Mouse (Mus musculus): ENCODE measurements around the gene Zfp704.

Zfp704 gene

DNA sequence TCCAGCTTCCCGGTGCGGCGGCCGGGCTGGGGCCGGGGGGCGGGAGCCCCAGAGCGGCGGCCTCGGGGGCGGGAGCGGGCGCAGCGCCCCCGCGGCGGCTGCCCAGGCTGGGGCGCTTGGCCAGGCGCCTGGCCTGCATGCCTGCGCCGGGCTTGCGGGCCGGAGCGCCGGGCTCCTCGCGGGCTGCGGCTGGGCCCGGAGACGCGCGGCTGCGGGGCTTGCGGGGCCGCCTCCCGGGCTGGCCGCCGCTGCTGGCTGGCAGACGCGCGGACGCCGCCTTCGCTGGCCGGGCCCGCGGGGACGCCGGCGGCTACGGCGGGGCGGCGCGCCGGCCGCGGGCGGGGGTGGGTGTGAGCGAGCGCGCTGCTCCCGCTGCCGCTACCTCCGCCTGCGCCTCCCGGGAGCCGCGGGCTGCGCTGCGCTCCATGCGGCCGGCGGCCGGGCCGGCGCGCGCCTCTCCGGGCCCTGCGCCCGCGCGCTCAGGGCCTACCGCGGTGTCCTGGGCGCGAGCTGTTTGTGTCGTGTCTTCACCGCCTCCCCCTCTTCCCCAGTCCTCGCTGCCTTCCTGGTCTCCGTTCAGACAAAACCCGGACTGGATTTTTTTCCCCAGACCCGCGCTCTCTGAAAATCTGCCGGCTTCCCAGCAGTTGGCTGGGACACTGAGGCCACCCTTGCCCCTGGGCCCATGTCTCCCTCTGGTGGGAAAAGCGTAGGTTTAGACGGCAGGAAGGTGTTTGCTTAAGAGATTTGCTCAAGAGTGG, at the start of gene Zfp704:
TSS of gene Zfp704 (minus strand) at position 505 of the 761 bp plus-strand sequence.
- DNase-seq (ENCODE audit: low spot score in 2 of 2): peak; percentile 92 to 93

- no peak for DNase-seq (ENCODE audit: low spot score in 2 of 2)
Measured at GRCm38 (mm10) chr3:9633036-9634005, 23.4 kb upstream of the Zfp704 start.

DNA sequence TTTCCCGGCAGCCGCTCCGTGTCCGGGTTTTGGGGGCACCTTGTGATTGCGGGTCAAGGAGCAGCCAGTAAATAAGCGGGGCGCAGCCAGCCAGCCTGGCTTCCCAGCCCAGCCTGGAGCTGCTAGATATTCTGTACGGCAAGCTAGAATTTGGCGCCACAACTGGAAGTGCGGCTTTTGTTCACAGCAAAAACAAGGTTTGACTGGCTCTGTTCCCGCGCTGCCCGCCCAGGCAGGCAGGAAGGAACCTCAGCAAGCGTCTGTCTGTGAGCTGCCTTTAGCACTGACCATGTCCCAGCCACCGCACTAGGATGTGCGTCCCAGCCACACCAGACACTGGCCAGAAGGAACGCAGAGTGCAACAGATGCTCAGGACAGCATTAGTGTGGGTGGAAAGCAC, 20.1 kb upstream of the Zfp704 start:
- DNase-seq (ENCODE audit: low spot score in 2 of 2): peak; percentile 79 to 80

DNA sequence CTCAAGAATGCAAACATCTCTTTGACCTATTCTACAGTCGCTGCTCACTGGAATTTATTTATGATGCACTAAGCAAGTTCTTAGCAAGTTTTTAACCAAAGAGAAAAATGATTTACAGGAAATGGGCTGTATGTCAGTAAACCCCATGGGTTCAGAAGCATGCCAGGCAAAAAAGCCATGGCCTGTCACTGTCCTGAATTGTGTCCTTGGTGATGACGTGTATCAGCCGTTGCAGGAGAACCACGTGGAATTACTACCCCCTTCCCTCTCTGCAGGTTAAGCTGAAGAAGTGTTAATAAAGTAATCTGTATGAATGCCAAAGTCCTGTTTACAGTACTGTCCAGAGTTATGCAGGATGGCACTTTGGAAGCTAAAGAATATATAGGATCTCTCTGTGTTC, 18.2 kb upstream of the Zfp704 start:
- DNase-seq (ENCODE audit: low spot score in 2 of 2): no peak

DNA sequence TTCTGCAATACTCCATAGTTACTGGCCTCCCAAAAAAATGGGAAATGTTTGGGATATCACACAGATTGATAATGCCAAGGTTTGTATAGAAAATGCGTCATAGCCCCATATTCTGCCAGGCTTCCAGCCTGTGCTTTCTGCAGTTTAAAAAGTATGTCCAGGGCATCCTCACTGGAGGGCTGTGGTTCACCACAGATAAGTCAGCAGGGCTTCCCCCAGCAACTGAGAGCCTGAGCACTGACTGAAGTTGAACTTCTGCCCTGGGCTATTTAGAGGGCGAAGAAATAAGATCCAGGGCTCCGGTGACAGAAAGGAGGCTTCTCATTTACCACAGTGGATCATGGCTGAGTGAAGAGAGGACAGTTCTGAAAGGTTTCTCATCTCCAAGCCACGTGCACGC, 16.3 kb upstream of the Zfp704 start:
- no peak for DNase-seq (ENCODE audit: low spot score in 2 of 2)

DNA sequence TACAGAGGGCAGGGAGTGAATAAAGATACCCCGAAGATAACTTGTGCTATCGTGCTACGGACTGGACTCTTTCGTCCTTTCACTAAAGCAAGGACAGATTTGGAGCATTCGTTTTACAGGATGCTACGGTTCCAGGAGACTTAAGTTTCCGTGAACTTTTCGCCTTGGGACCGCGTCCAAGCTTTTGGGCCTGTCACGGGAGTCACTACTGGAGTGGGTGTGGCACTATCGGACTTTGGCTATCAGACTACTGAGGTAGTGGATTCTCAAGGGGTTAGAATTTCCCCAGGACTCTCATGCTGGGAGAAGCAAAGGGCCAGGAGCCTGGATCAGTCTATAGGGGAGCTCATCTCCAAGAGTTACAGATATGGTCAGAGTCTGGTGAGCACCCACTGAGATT, 10.7 kb upstream of the Zfp704 start:
- DNase-seq (ENCODE audit: low spot score in 2 of 2): no peak

DNA sequence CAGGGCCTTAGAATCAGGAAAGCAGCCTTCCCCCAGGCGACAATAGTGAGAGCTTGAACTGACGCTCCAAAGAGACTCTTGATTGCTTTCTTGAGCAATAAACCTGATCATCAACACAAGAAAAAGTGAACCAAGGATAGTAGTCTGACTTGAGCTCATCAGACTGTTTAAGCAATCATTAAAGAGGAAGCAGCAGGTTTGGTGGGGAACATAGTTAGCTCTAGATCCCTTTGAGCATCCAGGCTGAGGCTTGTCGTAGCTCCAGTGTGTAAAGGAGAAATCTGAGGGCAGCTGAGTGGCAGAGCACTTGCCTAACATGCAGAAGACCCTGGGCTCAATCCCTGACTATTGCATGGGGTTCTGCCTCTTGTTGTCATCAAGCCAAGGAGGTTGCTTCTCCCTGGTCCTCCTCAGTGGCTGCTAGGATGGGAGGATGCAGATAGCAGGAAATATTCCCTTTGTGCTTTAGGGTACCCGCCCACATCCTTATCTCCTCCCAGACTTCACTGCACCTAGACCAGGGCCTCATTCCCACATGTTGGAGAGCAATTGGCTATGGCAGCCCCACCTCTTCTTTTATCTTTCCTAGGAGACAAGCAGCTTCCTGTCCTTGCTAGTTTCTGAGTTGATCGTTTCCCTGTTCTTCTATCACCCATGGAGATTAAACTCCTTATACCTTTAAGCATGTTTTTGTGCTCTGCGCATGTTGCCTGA, 9.8 kb upstream of the Zfp704 start:
- DNase-seq (ENCODE audit: low spot score in 2 of 2): no peak

DNA sequence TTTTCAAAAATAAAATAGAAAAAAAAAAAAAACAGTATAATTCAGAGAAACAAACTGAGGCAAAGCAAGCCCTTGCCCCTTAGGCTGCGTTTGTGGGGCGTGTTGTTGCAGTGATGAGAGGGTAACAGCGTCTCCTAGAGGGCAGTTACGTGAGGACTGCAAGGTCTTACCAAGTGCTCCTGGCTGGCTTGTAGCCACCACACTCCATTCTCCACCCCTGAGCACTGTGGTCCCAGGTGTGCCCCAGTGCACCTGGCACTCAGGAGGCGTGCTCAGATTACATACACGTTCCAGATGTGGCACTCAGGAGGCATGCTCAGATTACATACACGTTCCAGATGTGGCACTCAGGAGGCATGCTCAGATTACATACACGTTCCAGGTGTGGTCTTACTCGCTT, 7.2 kb upstream of the Zfp704 start:
- DNase-seq (ENCODE audit: low spot score in 2 of 2): no peak

DNA sequence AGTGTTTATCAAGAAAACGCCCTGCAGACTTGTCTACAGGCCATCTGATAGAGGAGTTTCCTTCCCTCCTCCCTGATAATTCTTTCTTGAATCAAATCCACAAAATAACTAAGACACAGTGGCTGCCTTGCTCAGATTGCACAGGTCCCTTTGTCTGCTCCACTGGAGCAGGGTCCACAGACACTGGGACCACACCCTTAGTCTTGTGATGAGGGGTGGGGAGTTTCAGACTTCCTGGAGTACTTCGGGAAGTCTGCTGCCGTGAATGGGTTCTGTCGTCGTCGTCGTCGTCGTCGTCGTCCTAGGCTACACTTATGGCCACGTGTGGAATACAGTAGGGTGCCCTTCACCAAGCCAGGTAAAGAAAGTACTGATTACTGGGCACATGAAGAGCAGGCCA, 4.8 kb upstream of the Zfp704 start:
- DNase-seq (ENCODE audit: low spot score in 2 of 2): no peak

DNA sequence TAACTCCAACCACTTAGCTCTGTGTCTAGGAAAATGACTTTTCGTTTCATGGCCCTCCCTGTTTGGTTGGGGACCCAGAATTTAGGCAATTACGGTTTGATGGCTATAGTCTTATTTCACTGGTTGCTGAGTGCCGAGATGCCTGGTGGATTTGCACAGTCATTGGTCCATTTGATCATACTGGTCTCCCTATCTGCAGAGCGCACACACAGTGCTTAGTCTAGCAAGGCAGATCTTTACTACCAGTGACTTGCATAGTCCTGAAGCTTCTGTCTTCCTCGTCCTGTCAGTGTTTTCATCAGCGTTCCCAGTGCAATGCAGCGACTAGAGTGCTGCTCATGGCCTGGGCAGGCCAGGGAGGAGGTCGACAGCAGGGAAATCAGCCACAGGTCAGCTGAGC, 4.1 kb upstream of the Zfp704 start:
- no peak for DNase-seq (ENCODE audit: low spot score in 2 of 2)

- no peak for DNase-seq (ENCODE audit: low spot score in 2 of 2)
Measured at GRCm38 (mm10) chr3:9611226-9611625, 1.3 kb upstream of the Zfp704 start.

DNA sequence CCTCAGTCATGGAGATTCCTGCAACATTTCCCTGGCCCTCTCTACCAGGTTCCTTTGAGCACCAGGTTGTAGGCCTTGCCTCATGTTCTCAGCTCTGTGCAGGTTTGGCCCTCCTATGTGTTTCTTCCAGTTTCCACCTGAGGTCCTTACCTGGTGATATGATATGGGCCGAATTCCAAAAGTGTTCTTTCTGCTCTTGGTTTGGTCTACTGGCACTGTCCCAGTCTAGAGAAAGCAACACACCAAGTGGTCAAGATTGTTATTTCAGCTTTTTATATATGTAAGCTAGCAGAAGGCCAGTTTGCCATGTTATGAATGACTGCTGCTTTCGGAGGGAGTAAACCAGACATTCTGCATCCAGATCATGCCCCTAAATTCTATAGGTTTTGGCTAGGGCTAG, 541 bp upstream of the Zfp704 start:
- no peak for DNase-seq (ENCODE audit: low spot score in 2 of 2)

GRCm38 (mm10) chr3:9608906-9609580, 842 bp downstream of the Zfp704 start:
- DNase-seq (ENCODE audit: low spot score in 2 of 2): peak; percentile 44 to 59

- DNase-seq (ENCODE audit: low spot score in 2 of 2): peak in 1 of 2 experiments; percentile 65
Measured at GRCm38 (mm10) chr3:9608441-9608905, 1.4 kb downstream of the Zfp704 start.

GRCm38 (mm10) chr3:9607686-9608085, 2.2 kb downstream of the Zfp704 start:
- DNase-seq (ENCODE audit: low spot score in 2 of 2): no peak

DNA sequence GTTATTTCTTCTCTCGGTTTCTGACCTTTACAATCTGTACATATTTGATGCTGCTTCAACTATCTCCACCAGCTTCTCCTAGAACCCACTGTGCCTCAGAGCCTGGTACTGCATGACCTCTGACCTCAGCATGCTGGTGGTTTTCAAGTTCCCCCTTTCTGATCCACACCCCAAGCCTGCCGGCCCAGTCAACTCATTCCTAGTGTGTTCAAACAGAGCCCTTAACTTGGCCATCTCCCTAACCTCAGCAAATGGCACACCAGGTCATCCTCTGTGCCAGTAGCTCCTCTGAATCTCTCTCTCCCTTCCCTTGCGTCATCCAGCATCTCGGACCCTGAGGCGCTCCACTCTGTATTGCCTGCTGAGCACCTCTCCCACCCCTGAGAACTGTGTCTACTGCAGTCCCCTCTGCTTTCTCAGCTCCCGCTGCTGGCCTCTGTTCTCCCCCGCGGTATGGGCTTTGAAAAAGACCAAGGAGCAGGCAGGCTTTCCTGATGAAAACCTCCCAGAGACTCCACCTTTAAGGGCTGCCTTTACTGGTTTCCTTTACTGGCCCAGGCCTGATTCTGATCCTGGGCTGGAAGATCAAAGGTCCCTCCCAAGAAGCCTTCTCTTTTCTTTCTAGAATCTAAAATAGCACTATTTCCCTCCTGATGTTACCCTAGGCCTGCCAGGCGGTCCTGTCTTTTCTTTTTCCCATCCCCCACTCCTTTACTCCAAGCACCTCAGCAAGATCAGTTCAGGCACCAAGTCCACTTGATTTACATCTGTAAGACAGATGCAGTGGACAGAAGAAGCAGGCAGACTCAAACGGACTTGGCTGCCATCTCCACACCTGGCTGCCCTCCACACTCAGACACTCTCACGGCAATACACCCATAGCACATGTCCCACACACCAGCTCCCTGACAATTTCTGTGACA, 3.8 kb downstream of the Zfp704 start:
- no peak for DNase-seq (ENCODE audit: low spot score in 2 of 2)

DNA sequence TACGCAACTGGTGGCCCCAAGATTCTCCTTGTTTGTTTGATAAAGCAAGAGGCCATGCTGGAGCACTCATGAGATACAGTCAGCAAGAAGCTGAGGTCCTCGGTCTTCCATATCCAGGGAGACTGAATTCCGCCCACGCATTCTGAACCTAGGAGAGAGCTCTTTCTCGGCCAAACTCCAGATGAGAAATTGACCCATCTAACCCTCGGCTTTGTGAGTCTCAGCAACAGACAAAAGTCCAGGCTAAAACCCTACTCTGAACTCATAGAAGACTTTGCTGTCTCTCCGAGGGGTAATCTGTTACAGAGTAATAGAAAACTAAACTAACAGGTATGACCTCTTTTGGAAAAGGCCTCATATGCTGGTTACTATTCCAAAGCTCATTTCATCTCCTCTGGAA, 4.9 kb downstream of the Zfp704 start:
- no peak for DNase-seq (ENCODE audit: low spot score in 2 of 2)

- no peak for DNase-seq (ENCODE audit: low spot score in 2 of 2)
Measured at GRCm38 (mm10) chr3:9603866-9604265, 6.0 kb downstream of the Zfp704 start.

- DNase-seq (ENCODE audit: low spot score in 2 of 2): no peak
Measured at GRCm38 (mm10) chr3:9600577-9600976, 9.3 kb downstream of the Zfp704 start.

GRCm38 (mm10) chr3:9599738-9600410, 10.0 kb downstream of the Zfp704 start:
- DNase-seq (ENCODE audit: low spot score in 2 of 2): no peak

Measured in right cerebral cortex, postnatal 10 days (tissue).